Mouse (Mus musculus) liver, embryonic 11.5 days (tissue): Measurements from ENCODE around the gene Nrde2. TPM values are rescaled to one million over a fixed set of nuclear protein-coding genes. Genes with fewer than 3 reads are reported as not detected.

ENCODE experiments used
- ATAC-seq: fragments of 200-750 bp; cut with Nextera tagmentation; replicated peaks from 2 replicates; pipeline ENCODE4 v1.8.0; 2017; ENCODE audit warnings: moderate number of reproducible peaks, mild to moderate bottlenecking, moderate TSS enrichment, moderate library complexity; ENCODE audit not compliant: low FRiP score
- DNase-seq: peaks from one replicate; pipeline ENCODE4 v3.0.0-alpha.2; 2017; ENCODE audit warnings: low spot score
- H3K27ac ChIP-seq: fragments of 300-500 bp; sonication (generic); 2 replicates; pipeline ENCODE4 v1.5.1; 2014; ENCODE audit warnings: mild to moderate bottlenecking, low read depth, low read length, control low read depth
- H3K27me3 ChIP-seq: fragments of 300-500 bp; sonication (generic); replicated peaks from 2 replicates; pipeline ENCODE4 v1.6.1; 2014; ENCODE audit warnings: low read length, mixed read lengths; ENCODE audit not compliant: control insufficient read depth, insufficient read depth
- H3K36me3 ChIP-seq: fragments of 300-500 bp; sonication (generic); 2 replicates; pipeline ENCODE4 v1.6.1; 2014; ENCODE audit warnings: mild to moderate bottlenecking, low read length, moderate library complexity, mixed read lengths; ENCODE audit not compliant: control insufficient read depth, insufficient read depth
- H3K4me1 ChIP-seq: fragments of 300-500 bp; sonication (generic); replicated peaks from 2 replicates; pipeline ENCODE4 v1.6.1; 2014; ENCODE audit warnings: low read length, mixed read lengths; ENCODE audit not compliant: control insufficient read depth, insufficient read depth
- H3K4me2 ChIP-seq: fragments of 300-500 bp; sonication (generic); 2 replicates; pipeline ENCODE4 v1.6.1; 2014; ENCODE audit warnings: mild to moderate bottlenecking, control low read depth, moderate library complexity
- H3K4me3 ChIP-seq: fragments of 300-500 bp; sonication (generic); 2 replicates; pipeline ENCODE4 v1.5.1; 2014; ENCODE audit warnings: low read depth, low read length, control low read depth
- H3K9ac ChIP-seq: fragments of 300-500 bp; sonication (generic); 2 replicates; pipeline ENCODE4 v1.6.1; 2014; ENCODE audit warnings: low read depth, low read length, control low read depth
- H3K9me3 ChIP-seq: fragments of 300-500 bp; sonication (generic); 2 replicates; pipeline ENCODE4 v1.6.1; 2016; ENCODE audit warnings: low read length, inconsistent platforms, mixed read lengths; ENCODE audit not compliant: control insufficient read depth
- WGBS: fragments of 180-500 bp; shearing (Covaris S2); extraction: QIAGEN DNeasy Blood & Tissue Kit; methylation state at CpG from one replicate; pipeline ENCODE4 v1.1.7; 2014; 5-methylcytosine and 5-hydroxymethylcytosine counted together
- polyA plus RNA-seq: library from polyadenylated mRNA; unstranded; fragments of >200 nt; fragmentation: Nextera tagmentation; extraction: Ambion mirVana; gene quantifications from 2 replicates; pipeline ENCODE4 v1.2.1, GENCODE M21; 2014

Nrde2 gene
- polyA plus RNA-seq, 1 experiment from 2014 or later = 14.0 TPM

DNA sequence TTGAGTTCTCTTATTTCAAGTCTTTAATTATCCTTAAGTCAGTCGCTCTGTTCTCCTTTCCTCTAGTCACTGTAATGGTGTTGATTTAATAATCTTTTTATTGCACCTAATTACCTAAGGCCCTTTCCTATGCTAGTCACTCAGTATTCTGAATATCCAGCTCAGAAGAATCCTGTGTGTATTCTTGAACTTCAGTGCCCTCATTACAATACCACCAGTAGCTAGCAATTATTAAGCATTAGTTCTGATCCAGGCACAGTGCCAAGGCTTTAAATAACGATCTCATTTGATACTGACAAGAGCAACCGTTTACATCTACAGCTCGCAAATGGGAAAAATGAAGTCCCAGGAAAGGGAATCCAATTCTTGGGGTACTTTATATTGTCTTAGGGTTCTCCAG lies 83.7 kb downstream of the Nrde2 start:
- H3K4me2 ChIP-seq = no peak overlapping the region
- no peaks in the 10 kb centered on the region for H3K27me3 ChIP-seq
- no peaks in the 10 kb centered on the region for H3K36me3 ChIP-seq
- ATAC-seq (no peak), DNase-seq (no peak)
- no peak overlapping the region for H3K9ac ChIP-seq
- H3K9me3 ChIP-seq = no peaks in the 10 kb centered on the region
- no peaks in the 10 kb centered on the region for H3K4me1 ChIP-seq
- no peak overlapping the region for H3K4me3 ChIP-seq
- WGBS = 83% methylated on average over 4 of the region's 4 CpGs
- no peak overlapping the region for H3K27ac ChIP-seq

Other genes starting within 250 kb of the Nrde2 start
- gene Kcnk13, start 195.2 kb downstream of the Nrde2 start, polyA plus RNA-seq = 0.37 and 0.78 TPM in 2 replicates
- gene Psmc1, start 49.5 kb downstream of the Nrde2 start, polyA plus RNA-seq = 324 and 347 TPM in 2 replicates
- gene Calm1, start 39.8 kb upstream of the Nrde2 start, polyA plus RNA-seq = 957 and 975 TPM in 2 replicates